Mouse (Mus musculus): ENCODE measurements around the gene Gm27021. TPM values are rescaled to one million over a fixed set of nuclear protein-coding genes. Genes with fewer than 3 reads are reported as not detected.

The Gm27021 gene
- polyA plus RNA-seq (2011; ENCODE audit: insufficient read length, low read depth, missing spikeins): 1.2 TPM in 1 of 2 replicates, not detected in the other

GRCm38 (mm10) chr8:120667561-120668373 is at the start of gene Gm27021, which contains the start of gene Cox4i1:
Gene Gm27021 (minus strand): TSS chr8:120668079.
Gene Cox4i1 (plus strand): TSS chr8:120668222.
- peak within 1 kb of the TSS; percentile 39 for H3K27ac ChIP-seq (ENCODE audit: insufficient read depth, low read length)
- peaks cover 4% of the 10 kb centered on the region; the same call in 1 of the 2 replicates for H3K4me1 ChIP-seq (ENCODE audit: control insufficient read depth, insufficient read depth, low read length)
- TF ChIP-seq CTCF (IDR thresholded peaks at IDR 0.05; ENCODE audit: borderline replicate concordance, insufficient read depth, low read length) (no peak), POLR2A (IDR thresholded peaks at IDR 0.05; ENCODE audit: low read depth, low read length) (peak; percentile 93)
- H3K4me3 ChIP-seq (ENCODE audit: insufficient read depth, low read length): peak within 1 kb of the TSS; percentile 98

- no peak for TF ChIP-seq POLR2A (IDR thresholded peaks at IDR 0.05; ENCODE audit: low read depth, low read length)
- no peak for TF ChIP-seq CTCF (IDR thresholded peaks at IDR 0.05; ENCODE audit: borderline replicate concordance, insufficient read depth, low read length)
- Histone ChIP-seq H3K27ac (ENCODE audit: insufficient read depth, low read length) (no peak overlapping the region), H3K4me3 (ENCODE audit: insufficient read depth, low read length) (no peak overlapping the region), H3K4me1 (ENCODE audit: control insufficient read depth, insufficient read depth, low read length) (no peaks in the 10 kb centered on the region)
These were observed 48.3 kb upstream of the Gm27021 start for GRCm38 (mm10) chr8:120715996-120716680.

GRCm38 (mm10) chr8:120715200-120715599 is 47.3 kb upstream of the Gm27021 start:
- Histone ChIP-seq H3K27ac (ENCODE audit: insufficient read depth, low read length) (no peak overlapping the region), H3K4me1 (ENCODE audit: control insufficient read depth, insufficient read depth, low read length) (no peaks in the 10 kb centered on the region), H3K4me3 (ENCODE audit: insufficient read depth, low read length) (no peak overlapping the region)
- TF ChIP-seq CTCF (IDR thresholded peaks at IDR 0.05; ENCODE audit: borderline replicate concordance, insufficient read depth, low read length) (no peak), POLR2A (IDR thresholded peaks at IDR 0.05; ENCODE audit: low read depth, low read length) (no peak)

- Histone ChIP-seq H3K4me3 (ENCODE audit: insufficient read depth, low read length) (no peak overlapping the region), H3K4me1 (ENCODE audit: control insufficient read depth, insufficient read depth, low read length) (no peaks in the 10 kb centered on the region), H3K27ac (ENCODE audit: insufficient read depth, low read length) (no peak overlapping the region)
- no peak for TF ChIP-seq CTCF (IDR thresholded peaks at IDR 0.05; ENCODE audit: borderline replicate concordance, insufficient read depth, low read length)
- no peak for TF ChIP-seq POLR2A (IDR thresholded peaks at IDR 0.05; ENCODE audit: low read depth, low read length)
These were observed 41.3 kb upstream of the Gm27021 start for GRCm38 (mm10) chr8:120709176-120709575.

- Histone ChIP-seq H3K27ac (ENCODE audit: insufficient read depth, low read length) (no peak overlapping the region), H3K4me3 (ENCODE audit: insufficient read depth, low read length) (no peak overlapping the region), H3K4me1 (ENCODE audit: control insufficient read depth, insufficient read depth, low read length) (no peaks in the 10 kb centered on the region)
- TF ChIP-seq POLR2A (IDR thresholded peaks at IDR 0.05; ENCODE audit: low read depth, low read length): no peak
- no peak for TF ChIP-seq CTCF (IDR thresholded peaks at IDR 0.05; ENCODE audit: borderline replicate concordance, insufficient read depth, low read length)
These were observed 38.3 kb upstream of the Gm27021 start for GRCm38 (mm10) chr8:120706193-120706592.

GRCm38 (mm10) chr8:120705163-120705562 is 37.3 kb upstream of the Gm27021 start:
- no peak overlapping the region for H3K27ac ChIP-seq (ENCODE audit: insufficient read depth, low read length)
- TF ChIP-seq CTCF (IDR thresholded peaks at IDR 0.05; ENCODE audit: borderline replicate concordance, insufficient read depth, low read length) (no peak), POLR2A (IDR thresholded peaks at IDR 0.05; ENCODE audit: low read depth, low read length) (no peak)

GRCm38 (mm10) chr8:120704203-120704602 is 36.3 kb upstream of the Gm27021 start:
- no peak overlapping the region for H3K27ac ChIP-seq (ENCODE audit: insufficient read depth, low read length)
- no peaks in the 10 kb centered on the region for H3K4me1 ChIP-seq (ENCODE audit: control insufficient read depth, insufficient read depth, low read length)
- no peak for TF ChIP-seq CTCF (IDR thresholded peaks at IDR 0.05; ENCODE audit: borderline replicate concordance, insufficient read depth, low read length)
- no peak for TF ChIP-seq POLR2A (IDR thresholded peaks at IDR 0.05; ENCODE audit: low read depth, low read length)
- H3K4me3 ChIP-seq (ENCODE audit: insufficient read depth, low read length): no peak overlapping the region

More at GRCm38 (mm10) chr8:120705163-120705562, 37.3 kb upstream of the Gm27021 start:
- Histone ChIP-seq H3K4me3 (ENCODE audit: insufficient read depth, low read length) (no peak overlapping the region), H3K4me1 (ENCODE audit: control insufficient read depth, insufficient read depth, low read length) (no peaks in the 10 kb centered on the region)

GRCm38 (mm10) chr8:120701758-120702465 is 34.0 kb upstream of the Gm27021 start:
- no peak overlapping the region for H3K4me3 ChIP-seq (ENCODE audit: insufficient read depth, low read length)
- H3K4me1 ChIP-seq (ENCODE audit: control insufficient read depth, insufficient read depth, low read length): no peaks in the 10 kb centered on the region
- no peak for TF ChIP-seq POLR2A (IDR thresholded peaks at IDR 0.05; ENCODE audit: low read depth, low read length)
- TF ChIP-seq CTCF (IDR thresholded peaks at IDR 0.05; ENCODE audit: borderline replicate concordance, insufficient read depth, low read length): no peak
- H3K27ac ChIP-seq (ENCODE audit: insufficient read depth, low read length): no peak overlapping the region

GRCm38 (mm10) chr8:120700053-120700452 is 32.2 kb upstream of the Gm27021 start:
- Histone ChIP-seq H3K4me1 (ENCODE audit: control insufficient read depth, insufficient read depth, low read length) (no peaks in the 10 kb centered on the region), H3K27ac (ENCODE audit: insufficient read depth, low read length) (no peak overlapping the region), H3K4me3 (ENCODE audit: insufficient read depth, low read length) (no peak overlapping the region)
- TF ChIP-seq POLR2A (IDR thresholded peaks at IDR 0.05; ENCODE audit: low read depth, low read length) (no peak), CTCF (IDR thresholded peaks at IDR 0.05; ENCODE audit: borderline replicate concordance, insufficient read depth, low read length) (no peak)
